Mouse (Mus musculus): ENCODE results near the gene 4930524B15Rik.
"Not testable (repeated sequence)": the region's sequence is repeated elsewhere in the genome, so short reads cannot be mapped to it uniquely, and the experiment has no call there.

The 4930524B15Rik gene

GRCm38 (mm10) chr11:31965256-31966134 lies at the start of gene 4930524B15Rik:
TSS of gene 4930524B15Rik (plus strand) at chr11:31965592.
- DNase-seq (ENCODE audit: low spot score in 2 of 2), result no peak

- DNase-seq (ENCODE audit: low spot score in 2 of 2), result no peak
These were observed 47.6 kb upstream of the 4930524B15Rik start for GRCm38 (mm10) chr11:31917769-31918168.

- DNase-seq (ENCODE audit: low spot score in 2 of 2), result no peak
These were observed 35.3 kb upstream of the 4930524B15Rik start for GRCm38 (mm10) chr11:31930051-31930450.

GRCm38 (mm10) chr11:31935652-31936051 lies 29.7 kb upstream of the 4930524B15Rik start:
- no peak for DNase-seq (ENCODE audit: low spot score in 2 of 2)

GRCm38 (mm10) chr11:31936910-31937525 lies 28.4 kb upstream of the 4930524B15Rik start:
- no peak for DNase-seq (ENCODE audit: low spot score in 2 of 2)

GRCm38 (mm10) chr11:31940898-31941639 lies 24.3 kb upstream of the 4930524B15Rik start:
- peak in 1 of 2 experiments; percentile 57 for DNase-seq (ENCODE audit: low spot score in 2 of 2)

- no peak for DNase-seq (ENCODE audit: low spot score in 2 of 2)
These were observed 23.5 kb upstream of the 4930524B15Rik start for GRCm38 (mm10) chr11:31941640-31942638.

- no peak for DNase-seq (ENCODE audit: low spot score in 2 of 2)
These were observed 19.9 kb upstream of the 4930524B15Rik start for GRCm38 (mm10) chr11:31945471-31945870.

GRCm38 (mm10) chr11:31948462-31949330 lies 16.7 kb upstream of the 4930524B15Rik start:
- no peak for DNase-seq (ENCODE audit: low spot score in 2 of 2)

- peak in 1 of 2 experiments; percentile 78 for DNase-seq (ENCODE audit: low spot score in 2 of 2)
These were observed 16.0 kb upstream of the 4930524B15Rik start for GRCm38 (mm10) chr11:31949331-31949785.

- DNase-seq (ENCODE audit: low spot score in 2 of 2), result no peak
These were observed 5.3 kb upstream of the 4930524B15Rik start for GRCm38 (mm10) chr11:31960071-31960470.

- no peak for DNase-seq (ENCODE audit: low spot score in 2 of 2)
These were observed 1.4 kb upstream of the 4930524B15Rik start for GRCm38 (mm10) chr11:31963993-31964392.

- DNase-seq (ENCODE audit: low spot score in 2 of 2), result no peak
These were observed 8.7 kb downstream of the 4930524B15Rik start for GRCm38 (mm10) chr11:31974132-31974531.

GRCm38 (mm10) chr11:31974826-31975225 lies 9.4 kb downstream of the 4930524B15Rik start:
- no peak for DNase-seq (ENCODE audit: low spot score in 2 of 2)

- DNase-seq (ENCODE audit: low spot score in 2 of 2), result no peak
These were observed 10.3 kb downstream of the 4930524B15Rik start for GRCm38 (mm10) chr11:31975678-31976077.

GRCm38 (mm10) chr11:31976137-31976536 lies 10.7 kb downstream of the 4930524B15Rik start:
- DNase-seq (ENCODE audit: low spot score in 2 of 2), result no peak

- not testable (repeated sequence) for DNase-seq (ENCODE audit: low spot score in 2 of 2)
These were observed 14.7 kb downstream of the 4930524B15Rik start for GRCm38 (mm10) chr11:31980089-31980488.

- no peak for DNase-seq (ENCODE audit: low spot score in 2 of 2)
These were observed 16.4 kb downstream of the 4930524B15Rik start for GRCm38 (mm10) chr11:31981830-31982229.

- not testable (repeated sequence) for DNase-seq (ENCODE audit: low spot score in 2 of 2)
These were observed 17.0 kb downstream of the 4930524B15Rik start for GRCm38 (mm10) chr11:31982247-31982943.
